Mouse (Mus musculus) kidney, postnatal 0 days (tissue): ENCODE measurements around the gene Gm42417. TPM values are rescaled to one million over a fixed set of nuclear protein-coding genes. Genes with fewer than 3 reads are reported as not detected.

Experiments used
- ATAC-seq: fragments of 200-750 bp; cut with Nextera tagmentation; replicated peaks from 2 replicates; pipeline ENCODE4 v1.8.0; 2017; ENCODE audit warnings: low read depth, moderate number of reproducible peaks, moderate TSS enrichment, moderate library complexity; ENCODE audit not compliant: low FRiP score
- DNase-seq: peaks from one replicate; pipeline ENCODE4 v3.0.0-alpha.2; 2016; ENCODE audit warnings: low spot score
- H3K27ac ChIP-seq: fragments of 300-500 bp; sonication (generic); 2 replicates; pipeline ENCODE4 v1.5.1; 2014; ENCODE audit warnings: mild to moderate bottlenecking
- H3K27me3 ChIP-seq: fragments of 300-500 bp; sonication (generic); 2 replicates; pipeline ENCODE4 v1.6.1; 2014; ENCODE audit warnings: low read length, mixed read lengths; ENCODE audit not compliant: insufficient read depth
- H3K36me3 ChIP-seq: fragments of 300-500 bp; sonication (generic); 2 replicates; pipeline ENCODE4 v1.6.1; 2014; ENCODE audit warnings: low read length, mixed read lengths; ENCODE audit not compliant: insufficient read depth
- H3K4me1 ChIP-seq: fragments of 300-500 bp; sonication (generic); replicated peaks from 2 replicates; pipeline ENCODE4 v1.6.1; 2014; ENCODE audit warnings: antibody characterized with exemption, low read length, mixed read lengths; ENCODE audit not compliant: insufficient read depth
- H3K4me2 ChIP-seq: fragments of 300-500 bp; sonication (generic); 2 replicates; pipeline ENCODE4 v1.6.1; 2014; ENCODE audit warnings: mild to moderate bottlenecking, low read length, moderate library complexity, mixed read lengths
- H3K4me3 ChIP-seq: fragments of 300-500 bp; sonication (generic); replicated peaks from 2 replicates; pipeline ENCODE4 v1.5.1; 2014; ENCODE audit warnings: low read depth, low read length
- H3K9ac ChIP-seq: fragments of 300-500 bp; sonication (generic); 2 replicates; pipeline ENCODE4 v1.6.1; 2014; ENCODE audit warnings: low read depth, low read length
- H3K9me3 ChIP-seq: fragments of 300-500 bp; sonication (generic); replicated peaks from 2 replicates; pipeline ENCODE4 v1.6.1; 2016; ENCODE audit warnings: low read length, inconsistent platforms, mixed read lengths
- CTCF ChIP-seq: IDR thresholded peaks from 2 replicates; pipeline ENCODE4 v1.5.1; 2016; ENCODE audit warnings: antibody characterized with exemption, low read depth, mild to moderate bottlenecking, moderate library complexity
- WGBS: fragments of 180-500 bp; shearing (Covaris S2); extraction: QIAGEN DNeasy Blood & Tissue Kit; methylation state at CpG from one replicate; pipeline ENCODE4 v1.1.7; 2014; 5-methylcytosine and 5-hydroxymethylcytosine counted together
- polyA plus RNA-seq: library from polyadenylated mRNA; unstranded; fragments of >200 nt; fragmentation: Nextera tagmentation; extraction: Ambion mirVana; gene quantifications from 2 replicates; pipeline ENCODE4 v1.2.1, GENCODE M21; 2015

Gm42417 gene
- not detected in 2 replicates for polyA plus RNA-seq

DNA sequence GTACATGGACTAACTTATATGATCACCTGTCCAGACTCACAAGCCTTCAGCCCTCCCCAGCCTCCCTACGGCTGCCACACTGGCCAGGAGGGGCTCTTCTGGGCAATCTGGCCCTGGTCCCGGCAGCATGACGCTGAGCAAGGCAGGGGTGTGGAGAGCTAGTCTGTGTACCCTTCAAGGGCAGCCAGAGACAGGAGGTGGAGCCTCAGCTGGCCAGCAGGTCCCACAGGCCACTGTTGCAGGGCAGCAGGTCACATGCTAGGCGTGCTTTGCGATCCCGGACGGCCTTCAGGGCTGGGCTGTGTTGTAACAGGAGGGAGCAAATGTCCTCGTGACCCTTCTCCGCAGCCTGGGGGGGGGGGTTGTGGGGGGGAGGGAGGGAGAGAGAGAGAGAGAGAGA lies at the start of gene Gm42417:
Gene Gm42417, minus strand, starts transcription at position 244 of the 400 bp plus-strand sequence.
- no peak for TF ChIP-seq CTCF
- Histone ChIP-seq H3K27me3 (no peaks in the 10 kb centered on the region), H3K4me3 (no peak within 1 kb of the TSS), H3K27ac (peak within 1 kb of the TSS; percentile 57), H3K9me3 (no peaks in the 10 kb centered on the region), H3K36me3 (peaks cover 25% of the 10 kb centered on the region), H3K4me2 (no peak within 1 kb of the TSS), H3K9ac (no peak within 1 kb of the TSS), H3K4me1 (no peaks in the 10 kb centered on the region)
- peak; percentile 85 for ATAC-seq
- 29% methylated on average over 9 of the region's 9 CpGs for WGBS
- no peak for DNase-seq

DNA sequence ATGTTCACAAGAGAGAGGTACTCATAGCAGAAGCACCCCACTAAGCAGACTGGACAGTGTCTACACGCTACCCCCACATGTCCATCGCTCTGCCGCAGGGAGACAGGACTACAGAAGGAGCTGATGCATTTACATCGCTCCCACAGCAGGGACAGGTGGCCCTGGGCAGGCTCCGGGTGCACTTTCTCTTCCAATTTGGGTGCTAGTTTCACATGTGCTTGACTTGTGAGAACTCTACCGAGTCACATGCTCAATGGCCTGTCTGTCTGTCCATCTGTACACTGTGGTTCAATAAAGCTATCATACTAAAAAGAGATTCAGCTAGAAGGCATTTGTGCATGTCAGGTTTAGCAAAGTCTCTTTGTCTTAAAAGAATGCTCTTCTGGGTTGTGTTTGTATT lies 48.6 kb upstream of the Gm42417 start:
- ATAC-seq (no peak), DNase-seq (no peak)
- 93% methylated on average over 6 of the region's 6 CpGs for WGBS
- no peaks in the 10 kb centered on the region for H3K27me3 ChIP-seq
- H3K9me3 ChIP-seq: no peaks in the 10 kb centered on the region
- H3K27ac ChIP-seq: peak overlapping the region; percentile 72; the same call in 1 of the 2 replicates
- H3K4me1 ChIP-seq: peaks cover 19% of the 10 kb centered on the region
- H3K4me3 ChIP-seq: no peak overlapping the region
- H3K36me3 ChIP-seq: no peaks in the 10 kb centered on the region
- no peak overlapping the region for H3K9ac ChIP-seq
- H3K4me2 ChIP-seq: no peak overlapping the region
- no peak for TF ChIP-seq CTCF

GRCm38 (mm10) chr1:36586288-36586687 lies 47.1 kb upstream of the Gm42417 start:
- H3K9me3 ChIP-seq: no peaks in the 10 kb centered on the region
- H3K9ac ChIP-seq: no peak overlapping the region
- H3K4me2 ChIP-seq: no peak overlapping the region
- H3K4me1 ChIP-seq: peaks cover 28% of the 10 kb centered on the region
- DNase-seq (peak; percentile 60), ATAC-seq (no peak)
- H3K27ac ChIP-seq: no peak overlapping the region
- no peaks in the 10 kb centered on the region for H3K36me3 ChIP-seq
- H3K27me3 ChIP-seq: no peaks in the 10 kb centered on the region
- H3K4me3 ChIP-seq: no peak overlapping the region
- no peak for TF ChIP-seq CTCF
- 36% methylated on average over 4 of the region's 4 CpGs for WGBS

DNA sequence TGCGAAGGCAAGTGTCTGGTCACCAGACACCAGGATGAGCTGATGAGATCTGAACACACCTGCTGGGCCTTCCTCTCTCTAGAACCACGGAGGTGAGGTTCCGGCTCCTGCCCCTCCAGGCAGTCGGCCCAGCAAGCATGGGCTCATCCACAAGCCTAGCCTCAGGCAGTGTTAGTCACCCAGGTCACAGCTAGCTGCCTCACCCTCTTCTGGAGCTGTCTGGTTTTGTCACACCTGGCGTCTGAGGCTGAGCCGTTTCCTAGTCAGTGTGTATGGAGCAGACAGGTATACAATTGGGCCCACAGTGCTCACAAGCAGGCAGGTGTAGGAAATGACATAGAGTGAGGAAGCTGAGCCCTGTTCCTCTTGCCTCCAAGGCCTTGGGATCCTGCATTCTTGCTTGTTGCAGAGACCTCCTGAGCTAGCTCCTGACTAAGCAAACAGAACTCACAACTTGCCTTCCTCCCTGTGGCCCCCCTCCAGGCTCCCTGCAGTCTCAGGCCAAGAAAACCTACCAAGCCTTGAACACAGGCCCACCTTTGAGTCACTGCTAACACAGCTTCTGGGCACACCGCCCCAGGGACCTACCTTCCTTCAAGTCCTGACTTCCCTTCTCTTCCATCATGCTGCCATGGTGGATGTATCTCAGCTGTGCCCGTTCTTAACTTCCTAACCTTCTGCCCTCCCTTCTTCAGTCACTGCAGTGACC lies 44.3 kb upstream of the Gm42417 start:
- Histone ChIP-seq H3K36me3 (no peaks in the 10 kb centered on the region), H3K9ac (no peak overlapping the region), H3K27ac (no peak overlapping the region), H3K4me3 (no peak overlapping the region), H3K4me2 (no peak overlapping the region), H3K9me3 (no peaks in the 10 kb centered on the region), H3K4me1 (peaks cover 30% of the 10 kb centered on the region), H3K27me3 (no peaks in the 10 kb centered on the region)
- no peak for DNase-seq
- no peak for ATAC-seq
- TF ChIP-seq CTCF: no peak
- 66% methylated on average over 8 of the region's 8 CpGs for WGBS

DNA sequence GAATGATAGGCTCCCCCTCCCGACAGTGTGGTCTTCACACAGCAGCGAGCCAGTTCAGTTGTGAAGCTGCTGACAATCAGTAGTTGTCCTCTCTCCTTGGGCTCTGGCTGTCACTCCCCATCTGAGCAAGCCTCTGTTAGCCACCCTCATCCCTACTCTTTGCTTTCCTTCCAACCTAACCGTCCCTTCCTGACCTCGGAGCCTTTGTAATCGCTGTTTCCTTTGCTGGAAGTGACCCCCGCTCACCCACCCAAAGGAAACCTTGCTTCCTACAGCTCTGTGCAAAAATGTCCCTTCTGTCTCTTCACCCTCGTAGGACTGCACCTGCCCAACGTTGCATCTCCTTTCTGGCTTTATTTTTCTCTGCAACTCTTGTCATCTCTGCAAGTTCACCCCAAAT lies 43.0 kb upstream of the Gm42417 start:
- 67% methylated on average over 8 of the region's 8 CpGs for WGBS

DNA sequence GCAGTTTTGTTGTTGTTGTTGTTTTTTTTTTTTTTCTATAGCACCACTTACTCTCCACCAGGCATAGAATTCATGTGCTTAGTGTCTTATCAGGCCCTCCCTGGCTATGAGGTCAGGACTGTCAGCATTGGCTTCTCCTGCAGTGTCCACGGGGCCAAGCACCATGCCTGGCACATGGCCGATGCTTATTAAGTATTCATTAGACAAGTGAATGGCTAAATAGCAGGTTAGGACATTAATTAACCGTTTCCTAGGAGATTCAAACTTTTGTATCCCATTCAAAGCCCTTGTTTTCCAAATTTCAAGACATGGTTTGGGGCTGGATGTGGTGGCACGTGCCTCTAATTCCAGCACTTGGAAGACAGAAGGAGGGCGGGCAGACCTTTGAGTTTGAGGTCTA lies 42.0 kb upstream of the Gm42417 start:
- no peaks in the 10 kb centered on the region for H3K9me3 ChIP-seq
- H3K4me2 ChIP-seq: no peak overlapping the region
- H3K9ac ChIP-seq: no peak overlapping the region
- no peak for TF ChIP-seq CTCF
- DNase-seq (no peak), ATAC-seq (no peak)
- H3K4me1 ChIP-seq: peaks cover 35% of the 10 kb centered on the region
- H3K36me3 ChIP-seq: no peaks in the 10 kb centered on the region
- no peaks in the 10 kb centered on the region for H3K27me3 ChIP-seq
- H3K27ac ChIP-seq: peak overlapping the region; percentile 91
- WGBS: 66% methylated on average over 5 of the region's 5 CpGs
- H3K4me3 ChIP-seq: no peak overlapping the region

More for the DNA sequence above, 43.0 kb upstream of the Gm42417 start:
- no peak overlapping the region for H3K4me3 ChIP-seq
- H3K27me3 ChIP-seq: no peaks in the 10 kb centered on the region
- H3K9ac ChIP-seq: no peak overlapping the region
- no peak overlapping the region for H3K27ac ChIP-seq
- ATAC-seq (no peak), DNase-seq (no peak)
- H3K4me2 ChIP-seq: no peak overlapping the region
- peaks cover 28% of the 10 kb centered on the region for H3K4me1 ChIP-seq
- no peak for TF ChIP-seq CTCF
- no peaks in the 10 kb centered on the region for H3K9me3 ChIP-seq
- H3K36me3 ChIP-seq: no peaks in the 10 kb centered on the region
